Mouse (Mus musculus) small intestine, adult 2 months (tissue): Measurements from ENCODE around the gene Pif1.

Experiments used
- CTCF ChIP-seq: fragments of 200-500 bp; IDR thresholded peaks from 2 replicates; pipeline ENCODE4 v1.5.1; 2012; ENCODE audit warnings: low read depth, mild to moderate bottlenecking, control low read depth, inconsistent platforms, low read length, moderate library complexity, mixed read lengths; ENCODE audit not compliant: insufficient replicate concordance, insufficient read length; ENCODE audit errors: extremely low read depth
- POLR2A ChIP-seq: fragments of 200-500 bp; IDR thresholded peaks from 2 replicates; pipeline ENCODE4 v1.6.1; 2012; ENCODE audit warnings: low read depth, mild to moderate bottlenecking, control low read depth, inconsistent platforms, low read length, moderate library complexity

DNA sequence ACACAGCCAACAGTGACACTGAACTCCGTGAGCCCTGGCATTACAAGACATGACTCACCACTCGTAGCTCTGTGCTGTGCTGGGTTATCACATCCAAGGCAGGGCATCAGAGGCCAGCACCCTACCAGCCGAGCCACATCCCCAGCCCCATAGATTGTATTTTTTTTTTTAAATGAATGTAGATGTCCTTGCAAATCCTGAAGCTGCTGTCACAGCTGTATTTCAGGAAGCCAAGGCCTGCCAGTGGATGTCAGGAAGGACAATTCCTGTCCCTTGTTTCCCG lies 40.6 kb upstream of the Pif1 start:
- no peak for TF ChIP-seq CTCF
- no peak for TF ChIP-seq POLR2A
